Mouse (Mus musculus) left cerebral cortex, adult 8-10 months (tissue): Measurements from ENCODE around the gene Fbxw9. TPM values are rescaled to one million over a fixed set of nuclear protein-coding genes. Genes with fewer than 3 reads are reported as not detected.

Source experiments
- DNase-seq, 2 experiments: peaks; one replicate each; pipeline ENCODE4 v3.0.0; 2022; ENCODE audit warnings: low spot score in 2 of 2
- microRNA-seq, 2 experiments: library from miRNA; unstranded; fragments of <30 nt; microRNA quantifications; one replicate each; pipeline ENCODE4 v1.2.0; 2022
- total RNA-seq, 4 experiments: library from RNA; stranded (reverse); gene quantifications; 2 replicates each; pipeline ENCODE4 v1.2.4; 2022

The Fbxw9 gene
- total RNA-seq, 4 experiments from 2014 or later = 20.1 to 22.0 (median 21.1) TPM

DNA sequence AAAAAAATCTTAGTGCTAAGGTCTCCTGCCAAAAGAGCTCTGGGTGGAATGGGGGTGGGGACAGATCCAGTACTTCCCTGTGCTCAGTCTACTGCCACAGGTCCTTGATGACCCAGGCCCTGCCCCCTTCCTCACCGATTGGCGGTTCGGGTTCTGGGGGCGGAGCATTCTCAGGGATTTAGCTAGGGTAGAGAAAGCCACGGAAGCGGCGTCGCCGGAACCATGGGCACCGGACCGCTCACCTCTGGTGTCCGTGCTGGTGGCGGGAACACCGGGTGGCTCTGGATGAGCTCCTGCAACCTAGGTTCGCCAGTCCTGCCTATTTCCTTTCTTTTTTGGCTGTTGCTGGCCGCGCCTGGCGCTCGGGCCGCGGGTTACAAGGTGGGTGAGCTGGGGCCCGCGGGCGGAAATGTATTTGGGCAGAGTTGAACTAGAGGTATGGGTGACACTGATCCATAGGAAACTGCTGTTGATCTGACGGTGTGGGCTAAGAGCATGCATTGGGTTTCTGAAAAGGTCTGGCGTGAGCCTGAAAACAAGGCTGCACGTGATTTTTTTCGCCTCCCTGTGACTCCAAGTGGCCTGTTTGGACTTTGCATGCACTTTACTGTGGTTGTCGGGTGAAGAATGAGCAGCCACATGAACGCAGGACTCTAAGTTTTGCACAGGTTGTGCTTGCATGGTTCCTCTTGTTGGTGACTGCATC lies 23.4 kb downstream of the Fbxw9 start, which contains the start of gene Man2b1:
Gene Man2b1 (plus strand): TSS at position 163 of the 706 bp plus-strand sequence.
- peak; percentile 63 to 89 for DNase-seq

DNA sequence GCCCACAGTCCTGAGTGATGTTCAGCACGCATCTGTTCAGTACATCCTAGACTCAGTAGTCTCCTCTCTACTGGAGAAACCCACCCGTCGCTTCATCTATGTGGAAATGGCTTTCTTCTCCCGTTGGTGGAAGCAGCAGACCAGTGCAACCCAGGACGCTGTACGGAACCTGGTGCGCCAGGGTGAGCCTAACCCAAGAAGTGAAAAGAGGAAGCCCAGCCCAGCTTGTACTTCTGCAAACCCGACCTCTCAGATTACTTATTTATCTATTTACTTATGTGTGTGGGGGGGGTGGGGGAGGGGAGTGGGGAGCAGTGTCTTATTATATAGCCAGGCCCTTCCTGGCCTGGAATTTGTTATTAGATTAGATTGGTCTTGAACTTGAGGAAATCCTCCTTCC lies 24.8 kb downstream of the Fbxw9 start:
- DNase-seq = no peak

DNA sequence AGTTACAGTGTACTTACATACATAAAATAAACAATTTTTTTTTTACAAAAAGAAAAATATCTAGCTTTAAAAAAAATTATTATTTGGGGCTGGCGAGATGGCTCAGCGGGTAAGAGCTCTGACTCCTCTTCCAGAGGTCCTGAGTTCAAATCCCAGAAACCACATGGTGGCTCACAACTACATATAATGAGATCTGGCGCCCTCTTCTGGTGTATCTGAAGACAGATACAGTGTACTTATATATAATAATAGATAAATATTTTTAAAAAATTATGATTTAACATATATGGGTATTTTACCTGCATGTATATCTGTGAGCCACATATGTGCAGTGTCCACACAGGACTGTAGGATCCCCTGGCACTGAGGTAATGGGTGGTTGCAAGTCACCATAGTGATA lies 26.4 kb downstream of the Fbxw9 start:
- no peak for DNase-seq

DNA sequence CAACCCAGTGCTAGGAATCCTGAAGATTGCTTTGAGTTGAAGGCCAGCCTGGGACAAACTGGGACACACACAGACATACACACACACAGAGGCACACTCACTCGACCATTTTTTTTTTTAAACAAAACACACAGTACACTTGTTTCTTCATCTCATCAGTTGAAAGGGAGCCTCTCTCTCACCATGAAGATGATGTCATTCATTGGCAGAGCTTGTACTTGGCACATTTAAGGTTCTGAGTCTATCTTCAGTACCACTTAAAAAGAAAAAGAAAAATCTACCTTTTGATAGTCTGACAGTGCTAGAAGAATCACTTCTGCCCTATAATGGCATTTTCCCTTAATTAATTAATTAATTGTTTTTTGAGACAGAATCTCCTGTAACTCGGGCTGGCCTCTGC lies 28.9 kb downstream of the Fbxw9 start:
- no peak for DNase-seq

DNA sequence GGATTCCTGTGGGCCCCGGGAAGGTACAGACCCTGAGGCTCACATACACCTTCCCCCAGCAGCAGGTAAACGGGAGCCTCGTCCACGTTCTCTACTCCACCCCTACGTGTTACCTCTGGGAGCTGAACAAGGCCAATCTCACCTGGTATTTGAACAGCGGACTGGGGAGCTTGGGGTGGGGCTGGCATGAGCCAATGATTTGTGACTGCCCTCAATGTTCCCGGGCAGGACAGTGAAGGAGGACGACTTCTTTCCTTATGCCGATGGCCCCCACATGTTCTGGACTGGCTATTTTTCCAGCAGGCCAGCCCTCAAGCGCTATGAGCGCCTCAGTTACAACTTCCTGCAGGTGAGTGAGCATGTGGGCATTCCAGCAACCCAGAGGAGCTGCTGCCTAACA lies 31.0 kb downstream of the Fbxw9 start:
- DNase-seq = no peak

DNA sequence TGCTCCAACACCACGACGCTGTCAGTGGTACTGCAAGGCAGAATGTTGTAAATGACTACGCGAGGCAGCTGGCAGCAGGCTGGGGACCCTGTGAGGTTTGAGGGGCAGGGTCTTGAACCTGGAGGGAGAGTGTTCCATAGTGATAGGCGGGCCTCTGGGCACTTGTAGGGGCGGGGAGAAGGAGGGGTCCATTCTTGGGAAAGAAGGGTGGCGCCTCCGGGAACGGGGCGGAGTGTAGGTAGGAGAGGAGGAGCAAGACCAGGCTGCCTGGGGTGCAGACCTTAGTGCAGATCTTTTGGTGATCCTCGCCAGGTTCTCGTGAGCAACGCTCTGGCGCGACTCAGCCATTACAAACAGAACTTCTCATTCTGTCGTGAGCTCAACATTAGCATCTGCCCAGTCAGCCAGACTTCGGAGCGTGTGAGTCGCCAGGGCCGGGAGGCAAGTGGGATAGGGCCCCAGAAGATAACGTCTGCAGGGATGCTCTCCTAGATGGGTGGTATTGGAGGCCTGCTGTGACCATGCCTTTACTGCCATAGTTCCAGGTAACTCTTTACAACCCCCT lies 31.8 kb downstream of the Fbxw9 start:
- DNase-seq = no peak

DNA sequence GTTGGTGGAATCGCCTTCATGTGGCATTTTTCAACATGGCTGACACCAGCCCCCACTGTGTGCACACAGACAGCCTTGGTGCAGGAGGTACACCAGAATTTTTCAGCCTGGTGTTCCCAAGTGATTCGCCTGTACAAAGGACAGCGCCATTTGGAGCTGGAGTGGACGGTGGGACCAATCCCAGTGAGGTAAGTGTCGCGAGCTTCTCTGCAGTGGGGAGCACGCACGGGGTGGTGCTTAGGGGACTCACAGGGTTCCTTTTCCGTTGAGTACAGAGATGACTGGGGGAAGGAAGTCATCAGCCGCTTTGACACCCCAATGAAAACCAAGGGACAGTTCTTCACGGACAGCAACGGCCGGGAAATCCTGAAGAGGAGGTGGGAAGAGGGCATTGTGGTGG lies 35.2 kb downstream of the Fbxw9 start:
- no peak for DNase-seq

DNA sequence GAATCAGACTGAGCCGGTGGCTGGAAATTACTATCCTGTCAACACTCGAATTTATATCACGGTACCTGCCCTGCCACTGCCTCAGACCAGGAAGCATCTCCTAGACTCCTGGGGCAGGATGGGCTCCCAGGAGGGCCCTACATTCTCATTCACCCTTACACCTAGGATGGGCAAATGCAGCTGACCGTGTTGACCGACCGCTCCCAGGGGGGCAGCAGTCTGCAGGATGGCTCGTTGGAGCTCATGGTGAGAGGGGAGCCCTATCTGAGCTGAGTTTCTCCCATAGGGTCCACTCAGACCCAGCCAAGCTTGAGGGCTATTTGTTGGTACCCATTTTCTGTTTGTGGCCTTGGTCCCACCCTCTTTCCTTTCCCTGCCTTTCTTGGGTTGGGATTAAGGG lies 35.7 kb downstream of the Fbxw9 start:
- no peak for DNase-seq

DNA sequence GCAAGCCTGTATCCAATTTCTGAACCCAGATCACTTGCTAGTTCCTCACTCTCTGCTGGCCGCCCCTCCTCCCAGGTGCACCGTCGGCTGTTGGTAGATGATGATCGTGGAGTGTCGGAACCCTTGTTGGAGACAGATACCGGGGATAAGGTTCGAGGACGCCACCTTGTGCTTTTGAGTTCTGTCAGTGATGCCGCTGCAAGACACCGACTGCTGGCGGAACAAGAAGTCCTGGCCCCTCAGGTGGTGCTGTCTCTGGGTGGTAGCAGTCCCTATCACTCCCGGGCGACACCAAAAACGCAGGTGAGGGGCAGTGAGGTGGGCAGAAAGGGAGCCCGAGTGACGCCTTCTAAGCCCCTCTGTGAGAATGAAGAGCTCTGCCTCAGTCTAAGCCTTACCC lies 36.3 kb downstream of the Fbxw9 start:
- DNase-seq = no peak

DNA sequence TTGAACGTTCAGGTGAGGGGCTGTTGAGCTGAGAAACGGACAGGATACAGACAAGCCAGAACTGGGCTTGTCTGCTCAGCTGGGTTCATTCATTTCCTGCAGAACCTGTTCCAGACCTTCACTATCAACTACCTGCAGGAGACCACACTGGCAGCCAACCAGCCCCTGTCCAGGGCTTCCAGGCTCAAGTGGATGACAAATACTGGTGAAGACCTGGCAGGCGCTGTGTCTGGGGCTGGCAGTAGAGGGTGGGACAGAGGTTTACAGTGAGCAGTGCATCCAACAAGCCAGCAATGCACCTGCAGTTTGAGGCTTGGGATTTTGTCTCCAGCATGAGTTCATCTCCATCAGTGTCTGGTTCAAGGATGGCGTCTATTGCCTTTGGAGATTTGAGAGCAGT lies 37.0 kb downstream of the Fbxw9 start:
- DNase-seq = no peak

DNA sequence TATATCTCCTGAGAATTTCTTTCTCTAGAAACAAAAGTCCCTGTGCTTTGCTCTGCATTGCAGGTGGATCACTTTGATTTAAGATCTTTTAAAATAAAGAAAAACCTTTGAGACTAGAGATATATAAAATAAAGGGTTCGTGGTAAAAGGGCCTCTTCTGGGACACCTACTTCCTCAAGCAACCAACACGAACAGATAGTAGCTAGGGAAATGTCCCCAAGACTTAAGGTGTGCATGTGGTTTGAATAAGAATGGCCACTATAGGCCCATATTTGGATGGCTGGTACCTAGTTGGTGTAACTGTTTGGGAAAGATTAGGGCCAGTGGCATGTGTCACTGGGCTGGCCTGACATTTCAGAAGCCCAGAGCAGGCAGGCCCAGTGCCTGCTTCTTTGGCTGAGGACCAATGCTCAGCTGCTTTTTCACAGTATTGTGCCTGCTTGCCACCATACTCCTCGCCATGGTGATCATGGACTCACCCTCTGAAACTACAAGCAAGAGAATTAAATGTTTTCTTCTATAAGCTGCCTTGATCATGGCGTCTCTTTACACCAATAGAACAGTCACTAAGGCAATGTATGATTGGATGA lies 40.3 kb downstream of the Fbxw9 start:
- DNase-seq = no peak

DNA sequence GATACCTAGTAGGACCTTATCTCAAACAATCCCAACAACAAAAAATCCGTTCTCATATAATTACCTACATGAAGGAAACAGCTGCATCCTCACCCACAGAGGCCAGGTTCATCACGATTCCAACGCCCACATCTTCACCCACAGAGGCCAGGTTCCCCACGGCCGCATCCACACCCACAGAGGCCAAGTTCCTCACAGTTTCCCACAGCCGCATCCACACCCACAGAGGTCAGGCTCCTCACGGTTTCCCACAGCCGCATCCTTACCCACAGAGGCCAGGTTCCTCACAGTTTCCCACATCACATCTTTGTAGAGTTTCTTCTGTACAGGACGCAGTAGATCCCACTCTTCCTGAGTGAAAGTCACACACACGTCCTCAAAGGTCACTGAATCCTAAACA lies 53.4 kb downstream of the Fbxw9 start:
- DNase-seq = no peak

DNA sequence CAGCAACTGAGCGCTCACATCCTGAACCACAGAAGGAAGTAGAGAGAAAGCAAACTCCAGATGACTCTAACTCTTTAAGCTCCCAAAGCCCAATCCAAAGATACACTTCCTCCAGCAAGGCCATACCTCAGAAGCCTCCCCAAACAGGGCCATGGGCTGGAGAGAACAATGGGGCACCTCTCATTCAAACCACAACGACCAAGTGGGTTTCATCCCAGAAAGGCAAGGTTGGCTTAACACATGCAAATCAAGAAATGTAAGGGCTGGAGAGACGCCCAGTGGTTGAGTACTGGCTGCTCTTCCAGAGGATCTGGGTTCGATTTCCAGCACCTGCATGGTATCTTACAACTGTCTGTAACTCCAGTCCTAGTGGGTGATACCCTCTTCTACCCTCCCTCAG lies 55.6 kb downstream of the Fbxw9 start:
- no peak for DNase-seq

Small RNA genes within 50 kb of the gene (microRNA-seq; reads per million reads assigned to microRNA genes)
- 0 to 0.21 reads per million in 2 experiments for gene Gm23388
- 1.3 to 5.7 reads per million in 2 experiments for gene Mir7070

Other genes with a start within 250 kb of the Fbxw9 start
- gene Dand5, start 237.2 kb upstream of the Fbxw9 start, total RNA-seq = 1 to 10 TPM; 8.4 to 9.7 (median 8.9) TPM
- 10 to 100 TPM; 23.3 to 28.4 (median 24.7) TPM for gene Gadd45gip1, start 228.5 kb upstream of the Fbxw9 start, total RNA-seq
- 10 to 100 TPM; 72.4 to 90.1 (median 79.4) TPM for gene Rad23a, start 219.4 kb upstream of the Fbxw9 start, total RNA-seq
- gene Calr, start 213.1 kb upstream of the Fbxw9 start, total RNA-seq = 100 to 1,000 TPM; 333 to 426 (median 383) TPM
- 10 to 100 TPM; 39.6 to 48.5 (median 43.7) TPM for gene Farsa, start 203.1 kb upstream of the Fbxw9 start, total RNA-seq
- gene Syce2, start 187.9 kb upstream of the Fbxw9 start, total RNA-seq = 1 to 10 TPM; 6.3 to 8.0 (median 6.8) TPM
- 10 to 100 TPM; 29.8 to 43.0 (median 36.5) TPM for gene Gcdh, start 166.1 kb upstream of the Fbxw9 start, total RNA-seq
- not detected for gene Klf1, start 158.1 kb upstream of the Fbxw9 start, total RNA-seq
- gene Dnase2a, start 151.5 kb upstream of the Fbxw9 start, total RNA-seq = 10 to 100 TPM in 1 of 4 experiments, 1 to 10 TPM in 3; 5.0 to 12.2 (median 7.1) TPM
- 10 to 100 TPM; 69.1 to 76.7 (median 74.1) TPM for gene Mast1, start 122.7 kb upstream of the Fbxw9 start, total RNA-seq
- 1 to 10 TPM; 1.2 to 1.5 (median 1.3) TPM for gene Rtbdn, start 113.1 kb upstream of the Fbxw9 start, total RNA-seq
- 1 to 10 TPM in 1 of 4 experiments, not detected in 3; 1.8 TPM for gene Gm49661, start 90.6 kb upstream of the Fbxw9 start, total RNA-seq
- 100 to 1,000 TPM; 328 to 384 (median 347) TPM for gene Prdx2, start 90.5 kb upstream of the Fbxw9 start, total RNA-seq
- gene Rnaseh2a, start 90.3 kb upstream of the Fbxw9 start, total RNA-seq = 10 to 100 TPM; 45.9 to 60.0 (median 49.6) TPM
- 10 to 100 TPM; 39.3 to 88.9 (median 65.7) TPM for gene Junb, start 81.3 kb upstream of the Fbxw9 start, total RNA-seq
- 10 to 100 TPM in 2 of 4 experiments, 1 to 10 TPM in 2; 9.0 to 13.0 (median 10.3) TPM for gene Hook2, start 69.5 kb upstream of the Fbxw9 start, total RNA-seq
- gene Best2, start 45.5 kb upstream of the Fbxw9 start, total RNA-seq = not detected
- gene Asna1, start 34.8 kb upstream of the Fbxw9 start, total RNA-seq = 100 to 1,000 TPM; 126 to 130 (median 127) TPM
- 100 to 1,000 TPM; 100 to 127 (median 115) TPM for gene Trir, start 33.2 kb upstream of the Fbxw9 start, total RNA-seq
- gene Tnpo2, start 23.1 kb upstream of the Fbxw9 start, total RNA-seq = 100 to 1,000 TPM; 134 to 186 (median 156) TPM
- not detected for gene Gm5741, start 7.9 kb downstream of the Fbxw9 start, total RNA-seq
- gene Dhps, start 11.7 kb downstream of the Fbxw9 start, total RNA-seq = 10 to 100 TPM; 63.5 to 75.3 (median 64.9) TPM
- gene Wdr83os, start 20.7 kb downstream of the Fbxw9 start, total RNA-seq = 10 to 100 TPM; 51.1 to 64.5 (median 59.6) TPM
- 10 to 100 TPM; 20.0 to 35.2 (median 26.5) TPM for gene Wdr83, start 21.3 kb downstream of the Fbxw9 start, total RNA-seq
- 10 to 100 TPM; 33.3 to 74.2 (median 49.2) TPM for gene Man2b1, start 23.2 kb downstream of the Fbxw9 start, total RNA-seq
- gene Zfp791, start 63.0 kb downstream of the Fbxw9 start, total RNA-seq = 10 to 100 TPM in 1 of 4 experiments, 1 to 10 TPM in 3; 6.5 to 10.2 (median 8.2) TPM
- gene Cks1brt, start 91.9 kb downstream of the Fbxw9 start, total RNA-seq = not detected
- gene Olfr371, start 165.9 kb downstream of the Fbxw9 start, total RNA-seq = not detected
- gene Orc6, start 239.6 kb downstream of the Fbxw9 start, total RNA-seq = 10 to 100 TPM; 25.7 to 30.9 (median 28.3) TPM
- 100 to 1,000 TPM; 121 to 134 (median 127) TPM for gene Vps35, start 239.7 kb downstream of the Fbxw9 start, total RNA-seq